Mouse (Mus musculus) gastrocnemius, adult 8-10 months (tissue): ENCODE data around the gene Fkbp6. TPM values are rescaled to one million over a fixed set of nuclear protein-coding genes. Genes with fewer than 3 reads are reported as not detected.

Experiments used
- microRNA-seq: library from miRNA; unstranded; fragments of <30 nt; microRNA quantifications from one replicate; pipeline ENCODE4 v1.2.0, GENCODE M21; 2022
- total RNA-seq, 4 experiments: library from RNA; stranded (reverse); gene quantifications; 2 replicates each; pipeline ENCODE4 v1.2.4; 2022

Gene Fkbp6
- total RNA-seq, 4 experiments from 2014 or later = not detected

Small RNAs within 50 kb of the gene (microRNA-seq; reads per million reads assigned to microRNA genes)
- gene Mir7033 = not detected

Other genes with a start within 250 kb of the Fkbp6 start
- gene Tbl2, start 200.4 kb downstream of the Fkbp6 start, total RNA-seq = 10 to 100 TPM in 1 of 4 experiments, 1 to 10 TPM in 3; 8.5 to 12.2 (median 8.9) TPM
- gene Bcl7b, start 181.8 kb downstream of the Fkbp6 start, total RNA-seq = 10 to 100 TPM; 25.2 to 34.5 (median 28.4) TPM
- gene Baz1b, start 162.8 kb downstream of the Fkbp6 start, total RNA-seq = 10 to 100 TPM; 34.2 to 36.5 (median 35.3) TPM
- gene Fzd9, start 98.8 kb downstream of the Fkbp6 start, total RNA-seq = 10 to 100 TPM; 22.0 to 44.3 (median 33.9) TPM
- gene Trim50, start 3.3 kb upstream of the Fkbp6 start, total RNA-seq = not detected
- 10 to 100 TPM in 1 of 4 experiments, 1 to 10 TPM in 3; 6.3 to 11.0 (median 8.0) TPM for gene Nsun5, start 19.9 kb upstream of the Fkbp6 start, total RNA-seq
- gene Pom121, start 44.5 kb upstream of the Fkbp6 start, total RNA-seq = 10 to 100 TPM in 2 of 4 experiments, 1 to 10 TPM in 2; 8.9 to 11.0 (median 10.1) TPM
- gene Hip1, start 195.1 kb upstream of the Fkbp6 start, total RNA-seq = 10 to 100 TPM; 14.7 to 17.2 (median 16.0) TPM
- gene Ccl26, start 213.5 kb upstream of the Fkbp6 start, total RNA-seq = not detected
- gene Ccl24, start 223.0 kb upstream of the Fkbp6 start, total RNA-seq = 1 to 10 TPM in 2 of 4 experiments, under 1 TPM in 1, not detected in 1; 0.44 to 2.6 (median 1.2) TPM